Mouse (Mus musculus): ENCODE measurements around the gene Pdgfb.

The Pdgfb gene

DNA sequence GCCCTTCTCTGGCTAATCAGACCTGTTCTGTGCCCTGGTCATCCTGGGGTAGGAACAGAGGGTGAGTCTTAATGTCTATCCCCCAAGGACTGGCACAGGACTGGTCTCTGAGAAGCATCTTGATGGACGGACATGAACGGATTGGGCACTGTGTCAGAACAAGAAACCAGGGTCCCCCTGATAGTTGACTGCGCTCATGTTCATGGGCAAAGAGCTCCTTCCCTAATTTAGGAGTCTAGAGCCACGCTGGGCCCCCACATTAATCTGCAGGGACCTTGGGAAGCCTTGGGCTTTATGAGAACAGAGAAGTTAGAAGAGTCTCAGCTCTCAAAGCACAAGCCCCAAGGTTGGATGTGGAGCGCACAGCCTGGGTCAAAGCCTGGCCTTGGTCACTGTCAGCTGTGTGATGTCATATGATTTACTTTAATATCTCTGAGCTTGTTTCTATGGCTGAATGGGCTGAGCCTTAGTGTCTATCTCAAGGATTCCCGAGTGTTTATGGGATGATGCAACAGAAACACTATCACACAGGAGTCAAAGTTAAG, 20.6 kb upstream of the Pdgfb start:
- intact Hi-C loops (cut with DNase I): no loop called here

DNA sequence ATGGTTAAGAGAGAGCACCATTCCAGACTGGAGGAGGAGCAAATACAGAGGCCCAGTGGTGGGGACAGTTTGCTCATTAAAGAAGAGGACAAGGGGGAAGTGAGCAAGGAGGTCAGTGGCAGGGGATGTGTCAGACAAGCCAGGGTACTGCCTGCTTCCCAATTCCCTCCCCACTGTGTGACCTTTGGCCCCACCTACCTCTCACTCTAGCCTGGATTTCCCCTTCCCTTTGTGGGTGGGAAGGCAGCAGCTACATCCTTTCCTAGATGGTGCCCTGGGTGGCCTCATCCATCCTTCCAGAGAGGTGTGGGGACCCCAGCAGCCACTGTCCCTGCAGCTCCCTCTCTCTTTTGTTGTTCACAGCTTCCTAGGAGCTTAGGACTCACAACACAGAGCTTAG, 20.1 kb upstream of the Pdgfb start:
- intact Hi-C loops (cut with DNase I): no loop called here

DNA sequence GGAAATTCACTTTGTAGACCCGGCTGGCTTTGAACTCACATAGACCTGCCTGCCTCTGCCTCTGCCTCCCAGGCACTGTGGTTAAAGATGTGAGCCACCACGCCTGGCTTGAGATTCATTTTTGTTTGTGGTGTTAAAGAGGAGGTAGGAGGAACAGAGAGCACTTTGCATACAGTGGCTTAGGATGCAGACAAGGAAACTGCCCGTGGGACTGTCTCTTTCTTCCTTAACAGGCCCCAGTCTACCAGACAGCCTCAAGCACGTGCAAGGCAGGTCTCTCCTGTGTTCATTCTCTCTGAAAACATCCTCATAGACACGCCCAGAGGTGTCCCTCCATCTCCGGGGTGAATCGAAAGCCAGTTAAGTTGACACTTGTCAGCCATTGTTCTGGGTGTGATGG, 19.6 kb upstream of the Pdgfb start:
- intact Hi-C loops (cut with DNase I): no loop called here

DNA sequence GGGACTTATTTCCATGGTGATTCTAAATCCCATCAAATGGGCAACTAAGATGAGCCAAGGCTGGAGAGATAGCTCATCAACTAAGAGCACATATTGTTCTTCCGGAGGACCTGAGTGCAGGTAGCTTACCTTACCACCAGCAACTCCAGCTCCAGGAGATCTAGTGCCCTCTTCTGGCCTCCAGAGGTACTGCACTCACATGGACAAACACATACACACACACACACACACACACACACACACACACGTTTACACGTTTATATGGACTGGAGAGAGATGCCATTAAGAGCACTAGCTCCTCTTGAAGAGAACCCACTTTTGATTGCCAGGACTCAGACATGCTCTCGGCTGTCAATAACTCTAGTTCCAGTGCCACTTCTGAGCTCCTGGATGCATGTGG, 16.4 kb upstream of the Pdgfb start:
- intact Hi-C loops (cut with DNase I): no loop called here

DNA sequence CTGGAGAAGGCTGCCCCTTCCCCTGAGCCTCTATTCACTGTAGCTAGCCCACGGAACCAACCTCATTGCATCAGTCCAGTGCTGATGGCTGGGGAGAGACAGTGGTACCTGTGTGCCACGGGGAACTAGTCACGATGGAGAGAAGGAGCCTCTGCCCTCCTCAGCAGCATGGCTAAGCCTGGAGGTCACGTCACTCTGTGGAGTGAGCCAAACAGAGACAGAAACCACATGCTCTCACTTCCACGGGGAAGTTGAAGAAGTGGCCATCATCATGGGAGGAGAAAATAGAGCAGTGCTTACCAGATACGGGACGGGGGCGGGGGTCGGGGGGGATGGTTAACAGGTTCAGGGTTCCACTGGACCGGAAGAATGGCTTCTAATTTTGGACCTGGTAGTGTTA, 15.6 kb upstream of the Pdgfb start:
- intact Hi-C loops (cut with DNase I): no loop called here

DNA sequence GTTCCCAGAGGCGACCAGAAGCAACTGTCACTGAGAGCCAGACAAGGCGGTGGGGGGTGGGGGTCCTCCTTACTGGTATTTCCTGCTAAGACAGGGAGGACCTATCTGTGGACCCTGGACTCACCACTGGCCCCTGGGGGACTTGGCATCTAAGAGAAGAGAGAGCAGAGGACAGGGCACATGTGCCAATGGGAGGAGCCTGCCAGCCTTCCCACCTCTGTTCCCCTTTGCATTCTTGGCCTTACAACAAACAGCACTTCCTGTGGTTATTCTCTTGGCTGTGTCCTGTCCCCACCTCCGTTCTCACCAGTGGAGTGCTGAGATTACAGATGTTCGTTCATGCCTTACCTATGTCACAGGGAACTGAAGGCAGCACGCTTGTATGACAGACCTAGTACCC, 14.1 kb upstream of the Pdgfb start:
- intact Hi-C loops (cut with DNase I): no loop called here

DNA sequence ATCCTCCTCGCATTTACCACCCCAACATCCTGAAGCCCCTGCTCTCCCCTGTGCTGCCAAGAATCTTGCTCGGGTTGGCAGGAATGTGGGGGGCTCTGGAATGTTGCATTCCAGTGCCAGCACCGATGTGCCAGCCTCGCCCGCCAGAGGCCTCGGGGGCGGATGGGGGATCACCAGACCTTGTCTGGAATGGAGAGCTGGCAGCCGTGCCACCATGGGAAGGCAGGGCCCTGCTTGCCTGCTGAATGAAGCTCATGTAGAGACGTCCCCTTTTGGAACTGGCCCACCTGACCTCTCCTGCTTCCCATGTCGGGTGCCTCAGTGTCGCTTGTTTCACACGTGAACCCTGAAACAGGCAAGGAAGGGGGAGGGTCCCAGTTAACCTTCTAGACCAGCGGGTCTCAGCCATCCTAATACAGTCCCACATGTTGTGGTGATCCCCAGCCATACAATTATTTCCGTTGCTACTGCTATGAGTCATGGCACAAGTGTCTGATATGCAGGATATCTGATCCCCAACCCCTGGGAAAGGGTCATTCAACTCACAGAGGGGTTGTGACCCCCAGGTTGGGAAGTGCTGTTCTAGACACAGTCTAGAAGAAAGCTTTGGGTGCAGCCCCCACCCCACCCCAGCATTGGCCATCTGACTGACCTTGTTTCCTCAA, 12.0 kb upstream of the Pdgfb start:
- intact Hi-C loops (cut with DNase I): no loop called here

DNA sequence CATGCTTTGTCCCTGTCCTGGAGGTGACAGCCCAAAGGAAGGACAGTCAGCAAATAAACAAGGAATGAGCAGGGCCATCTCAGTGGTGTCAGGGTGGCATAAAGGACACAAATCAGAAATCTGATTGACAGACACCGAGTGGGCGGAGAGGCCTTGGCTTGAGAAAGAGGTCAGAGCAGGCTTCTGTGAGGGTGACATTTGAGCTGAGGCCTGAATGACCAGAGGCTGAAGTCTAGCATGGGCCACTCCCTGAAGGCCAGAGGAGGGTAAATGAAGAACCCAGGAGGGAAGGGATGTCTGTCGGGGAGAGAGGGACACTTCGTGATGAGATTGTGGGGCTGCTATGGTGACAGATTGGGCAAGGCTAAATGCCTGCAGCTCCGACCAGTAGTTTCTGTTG, 11.3 kb upstream of the Pdgfb start:
- intact Hi-C loops (cut with DNase I): no loop called here

DNA sequence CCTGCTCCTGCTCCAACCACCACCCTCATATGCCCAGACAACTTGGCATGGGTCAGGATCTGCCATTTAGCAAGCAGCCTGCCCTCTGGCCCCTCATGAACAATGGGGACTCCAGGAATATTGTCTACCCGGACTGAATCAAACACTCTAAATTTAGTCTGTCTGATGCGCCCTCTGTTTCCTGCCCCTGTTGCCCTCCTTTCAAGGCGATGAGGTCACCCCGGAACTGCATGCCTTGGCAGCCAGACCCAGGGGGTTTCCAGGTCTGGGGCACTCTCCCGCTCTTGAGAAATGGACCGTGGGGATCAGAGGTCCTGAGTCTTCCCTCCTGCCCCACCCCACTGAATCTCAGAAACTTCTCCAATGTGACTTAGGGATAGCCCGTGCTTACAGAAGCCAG, 10.8 kb upstream of the Pdgfb start:
- intact Hi-C loops (cut with DNase I): no loop called here

DNA sequence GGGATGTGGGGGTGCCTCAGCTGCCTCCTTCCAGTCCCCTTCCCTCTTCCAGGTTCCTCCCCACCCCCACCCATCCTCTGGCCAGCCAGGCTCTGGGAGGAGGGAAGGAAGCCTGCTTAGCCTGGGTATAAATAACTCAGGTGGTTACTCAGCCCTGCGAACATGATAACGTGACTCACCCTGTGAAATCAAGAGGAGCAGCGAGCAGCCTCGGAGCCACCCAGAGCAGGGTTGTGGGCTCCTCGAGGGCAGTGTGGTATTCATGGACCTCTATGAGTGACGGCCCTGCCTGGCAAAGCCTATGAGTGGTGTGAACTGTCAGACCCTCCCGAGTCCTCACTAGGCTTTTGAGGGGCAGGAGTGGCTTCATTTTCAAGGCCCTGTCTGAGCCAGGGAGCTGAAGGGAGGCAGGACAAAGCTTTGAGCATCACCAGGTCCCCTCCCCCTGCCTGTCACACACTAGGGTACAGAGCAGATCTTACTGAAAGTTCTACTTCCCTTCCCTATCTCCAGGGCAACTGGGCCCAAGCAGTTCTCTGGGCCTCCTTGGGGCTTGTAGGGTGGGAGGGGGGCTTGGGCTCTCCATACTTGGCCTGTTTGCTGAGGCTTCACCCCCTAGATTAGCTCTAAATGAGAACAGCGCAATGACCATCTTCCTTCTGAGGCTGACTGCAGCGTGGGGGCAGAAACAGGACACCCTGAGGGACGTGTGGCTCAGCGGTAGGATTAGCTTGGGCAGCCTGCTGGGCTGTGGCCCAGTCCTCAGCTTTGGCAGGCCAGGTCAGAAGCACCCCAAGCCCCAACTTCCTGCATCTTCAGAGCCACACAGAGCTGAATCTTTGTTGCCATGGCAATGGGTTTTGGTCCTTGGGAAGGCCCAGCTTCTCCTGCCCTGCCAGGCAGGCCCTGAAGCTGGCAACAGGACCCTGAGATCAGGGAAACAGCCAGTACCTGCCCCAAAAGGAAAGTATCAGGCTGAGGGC, 9.8 kb upstream of the Pdgfb start:
- intact Hi-C loops (cut with DNase I): no loop called here

DNA sequence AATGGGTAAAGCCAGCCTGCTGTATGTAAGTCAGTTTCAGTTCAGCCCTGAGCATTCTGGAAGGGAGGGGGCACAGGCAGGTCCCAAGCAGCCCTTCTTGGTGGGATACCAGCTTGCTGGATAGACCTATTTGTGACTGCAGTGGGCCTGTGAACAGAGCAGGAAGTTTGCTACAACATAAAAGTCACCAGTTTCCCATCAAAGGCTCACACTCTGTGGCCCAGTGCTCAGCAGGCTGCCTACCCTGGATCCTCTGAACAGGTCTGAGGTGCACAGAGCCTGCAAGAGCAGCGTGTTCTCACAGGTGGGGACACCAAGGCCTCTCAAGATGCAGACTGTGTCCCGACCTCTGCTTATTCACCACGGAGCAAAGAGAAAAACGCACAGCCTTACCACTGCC, 5.7 kb upstream of the Pdgfb start:
- intact Hi-C loops (cut with DNase I): no loop called here

DNA sequence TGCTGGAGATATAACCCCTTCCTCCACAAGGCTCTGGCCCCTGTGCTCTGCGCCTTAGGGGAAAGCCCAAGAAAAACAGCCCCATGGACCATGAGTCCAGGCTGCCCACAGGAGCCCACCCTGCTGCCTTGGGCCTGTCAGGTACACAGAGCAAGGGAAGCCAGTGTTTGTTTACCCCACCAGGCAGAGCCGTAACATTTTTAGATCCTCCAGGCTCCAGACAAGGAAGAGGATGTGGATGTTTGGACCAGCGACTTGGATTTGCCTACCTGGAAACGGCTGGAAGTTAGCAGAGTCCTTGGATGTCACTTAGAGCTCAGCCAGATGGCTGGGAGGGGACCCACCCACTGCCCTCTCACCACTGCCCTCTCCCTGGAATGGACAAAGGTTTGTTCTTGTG, 4.8 kb upstream of the Pdgfb start:
- intact Hi-C loops (cut with DNase I): no loop called here

DNA sequence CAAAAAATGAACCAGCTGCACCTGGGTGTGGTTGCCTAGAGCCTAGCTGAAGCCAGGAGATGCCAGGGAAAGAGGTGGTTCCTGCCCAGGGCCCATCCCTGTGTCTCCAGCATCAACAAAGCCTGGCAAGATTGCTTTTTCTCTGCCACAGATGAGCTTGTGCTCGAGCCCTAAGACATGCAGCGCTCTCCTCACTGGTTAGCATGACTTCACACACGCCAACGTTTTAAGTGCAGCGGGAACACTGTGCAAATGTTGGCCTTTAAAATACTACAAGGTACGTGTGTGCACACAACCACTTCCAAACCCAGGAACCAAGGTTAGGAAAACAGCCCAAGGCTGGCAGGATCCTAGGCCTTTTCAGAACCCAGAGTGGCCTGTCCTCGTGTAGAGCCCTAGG, 4.4 kb upstream of the Pdgfb start:
- intact Hi-C loops (cut with DNase I): no loop called here

DNA sequence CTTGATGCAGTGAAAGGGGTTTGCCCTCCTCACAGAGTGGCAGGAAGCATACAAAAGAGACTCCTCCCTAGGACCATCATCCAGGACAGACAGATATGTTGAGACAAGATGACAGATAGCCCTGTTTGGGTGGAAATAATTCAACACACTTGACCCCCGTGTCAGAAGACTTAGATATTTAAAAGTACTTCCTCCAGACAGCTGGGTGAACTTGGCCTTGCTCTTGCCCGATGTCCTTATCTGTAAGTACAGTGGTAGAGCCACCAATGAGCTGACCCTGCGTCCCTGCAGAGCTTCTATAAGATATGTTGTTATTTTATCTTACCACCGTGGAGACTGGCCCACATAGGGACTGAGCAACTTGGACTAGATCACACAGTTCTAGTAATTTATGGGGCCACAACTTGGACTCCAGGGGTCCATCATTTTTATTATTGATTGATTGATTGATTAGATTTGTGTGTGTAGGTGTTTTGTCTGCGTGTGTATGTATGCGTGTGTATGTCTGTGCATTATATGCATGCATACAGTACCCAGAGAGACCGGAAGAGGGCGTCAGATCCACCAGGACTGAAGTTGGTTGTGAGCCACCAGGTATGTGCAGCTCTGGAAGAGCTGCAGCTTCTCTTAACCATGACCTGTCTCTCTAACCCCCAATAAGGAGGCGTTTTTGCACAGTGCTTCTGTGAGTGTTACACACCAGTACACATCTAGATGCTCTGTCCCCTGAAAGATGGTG, 2.0 kb upstream of the Pdgfb start:
- intact Hi-C loops (cut with DNase I): no loop called here

DNA sequence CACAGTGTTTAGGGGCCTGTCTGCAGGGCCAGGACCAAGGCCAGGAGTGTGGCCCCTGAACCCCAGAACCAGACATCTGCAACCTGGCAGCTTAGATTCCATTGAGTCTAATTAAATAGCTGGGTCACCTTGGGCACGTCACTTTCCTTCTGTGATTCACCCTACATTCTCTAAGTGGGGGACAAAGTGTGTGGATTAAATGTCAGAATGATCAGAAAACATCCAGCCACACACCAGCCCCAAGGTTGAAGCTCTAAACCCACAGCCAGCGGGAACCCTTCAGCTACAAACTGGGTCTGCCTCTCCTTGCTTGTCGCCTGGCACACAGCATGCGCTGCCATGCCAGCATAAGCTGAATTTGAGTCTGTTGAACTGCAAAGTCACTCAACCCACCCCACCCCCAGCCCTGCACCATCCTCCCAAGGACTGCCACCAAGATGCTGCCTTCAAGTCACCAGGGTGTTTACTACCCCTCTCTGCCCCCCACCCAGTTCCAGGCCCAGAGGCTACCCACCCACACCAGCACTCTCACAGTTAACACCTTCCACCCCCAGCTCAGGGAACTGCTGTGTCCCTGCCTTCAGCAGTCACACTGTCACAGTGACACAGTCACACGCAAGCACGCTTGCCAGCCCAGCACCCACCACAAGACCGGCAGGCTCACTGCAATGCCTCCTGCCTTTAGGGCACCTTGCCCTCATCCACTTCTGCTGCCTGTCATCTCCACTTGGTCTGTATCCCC, 605 bp upstream of the Pdgfb start:
- intact Hi-C loops (cut with DNase I): no loop called here

DNA sequence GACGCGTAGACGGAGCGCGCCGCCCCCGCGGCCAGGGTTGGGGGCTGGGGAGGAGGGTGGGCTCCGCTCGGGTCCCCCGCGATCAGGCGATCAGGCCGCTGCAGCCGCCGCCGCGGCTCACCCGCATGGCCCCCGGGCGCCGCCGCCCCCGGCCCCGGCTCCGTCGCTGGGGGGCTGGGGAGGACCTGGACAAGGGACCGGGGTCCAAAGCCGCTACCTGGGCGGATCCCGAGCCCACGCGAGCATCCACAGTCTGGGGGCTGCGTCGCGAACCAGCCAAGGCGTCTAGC, 801 bp downstream of the Pdgfb start:
- intact Hi-C loops (cut with DNase I): loop anchor here (5.0 kb wide), 1 partner anchor 48 kb away; no protein-coding TSS in a partner anchor

DNA sequence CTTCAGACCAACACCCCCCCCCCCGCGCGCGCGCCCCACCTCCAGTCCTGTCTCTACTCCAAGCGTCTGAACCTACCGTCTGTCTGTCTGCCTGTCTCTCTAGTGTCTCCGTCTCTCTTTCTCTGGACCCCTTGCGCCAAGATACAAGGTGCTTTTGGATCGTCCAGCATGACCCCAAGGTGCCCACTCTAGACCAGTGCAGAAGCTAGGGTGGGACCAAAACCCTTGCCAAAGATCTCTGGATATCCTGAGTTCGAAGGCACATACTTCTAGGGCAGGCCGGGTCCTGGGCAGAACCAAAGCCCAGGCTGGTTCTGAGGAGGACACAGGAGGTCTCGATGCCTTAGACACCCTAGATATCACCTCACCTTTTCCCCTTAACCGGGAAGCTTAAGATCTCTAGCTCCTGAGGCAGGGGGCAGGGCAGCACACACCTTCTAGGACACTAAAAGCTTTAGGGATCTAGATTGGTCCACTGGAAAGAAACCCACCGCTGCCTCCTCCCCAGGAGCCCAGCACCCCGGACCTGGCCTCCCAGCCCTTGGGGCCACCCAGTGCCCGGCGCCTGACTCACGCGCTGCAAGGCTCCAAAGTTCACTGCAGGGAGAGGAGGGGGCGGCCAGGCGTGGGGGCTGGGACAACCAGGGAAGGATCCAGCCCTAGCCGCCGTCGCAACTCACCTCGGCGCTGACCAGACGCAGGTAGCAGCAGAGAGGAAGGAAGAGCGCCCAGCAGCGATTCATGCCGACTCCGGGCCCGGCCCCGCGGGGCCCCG, 1.3 kb downstream of the Pdgfb start:
- intact Hi-C loops (cut with DNase I): loop anchor here (5.0 kb wide), 1 partner anchor 49 kb away; no protein-coding TSS in a partner anchor

DNA sequence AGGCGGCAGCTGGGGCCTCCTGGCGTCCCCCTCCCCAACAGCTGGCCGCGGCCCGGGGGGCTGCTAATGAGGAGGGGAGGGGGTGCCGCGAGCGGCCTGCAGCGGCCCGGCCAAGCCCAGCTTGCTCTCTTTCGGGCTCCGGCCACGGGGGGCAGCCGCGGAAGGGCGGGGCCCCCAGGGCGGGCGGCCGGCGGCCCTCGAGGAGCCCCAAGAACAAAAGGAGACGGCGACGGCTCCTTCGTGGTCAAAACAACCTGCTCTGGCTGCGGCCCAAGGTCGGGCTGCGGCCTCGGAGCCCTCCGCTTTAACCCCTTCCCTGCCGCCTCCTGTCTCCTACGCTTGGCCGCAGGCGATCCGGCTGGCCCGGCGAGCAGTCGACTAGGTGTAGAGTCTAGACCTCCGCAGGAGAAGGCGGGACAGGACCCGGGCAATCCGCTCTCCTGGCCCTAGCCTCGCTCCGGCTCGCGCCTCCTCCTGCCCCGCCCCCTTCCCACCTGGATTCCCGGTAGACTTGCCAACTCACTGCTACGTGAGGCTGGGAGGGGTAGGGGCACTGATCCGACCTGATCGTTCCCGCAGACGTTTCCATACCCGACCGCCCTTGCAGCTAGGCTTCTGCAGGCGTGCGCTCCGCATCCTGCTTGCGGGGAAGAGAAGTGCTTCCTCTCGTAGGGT, 2.1 kb downstream of the Pdgfb start:
- intact Hi-C loops (cut with DNase I): loop anchor here (5.0 kb wide), 1 partner anchor 50 kb away; no protein-coding TSS in a partner anchor

DNA sequence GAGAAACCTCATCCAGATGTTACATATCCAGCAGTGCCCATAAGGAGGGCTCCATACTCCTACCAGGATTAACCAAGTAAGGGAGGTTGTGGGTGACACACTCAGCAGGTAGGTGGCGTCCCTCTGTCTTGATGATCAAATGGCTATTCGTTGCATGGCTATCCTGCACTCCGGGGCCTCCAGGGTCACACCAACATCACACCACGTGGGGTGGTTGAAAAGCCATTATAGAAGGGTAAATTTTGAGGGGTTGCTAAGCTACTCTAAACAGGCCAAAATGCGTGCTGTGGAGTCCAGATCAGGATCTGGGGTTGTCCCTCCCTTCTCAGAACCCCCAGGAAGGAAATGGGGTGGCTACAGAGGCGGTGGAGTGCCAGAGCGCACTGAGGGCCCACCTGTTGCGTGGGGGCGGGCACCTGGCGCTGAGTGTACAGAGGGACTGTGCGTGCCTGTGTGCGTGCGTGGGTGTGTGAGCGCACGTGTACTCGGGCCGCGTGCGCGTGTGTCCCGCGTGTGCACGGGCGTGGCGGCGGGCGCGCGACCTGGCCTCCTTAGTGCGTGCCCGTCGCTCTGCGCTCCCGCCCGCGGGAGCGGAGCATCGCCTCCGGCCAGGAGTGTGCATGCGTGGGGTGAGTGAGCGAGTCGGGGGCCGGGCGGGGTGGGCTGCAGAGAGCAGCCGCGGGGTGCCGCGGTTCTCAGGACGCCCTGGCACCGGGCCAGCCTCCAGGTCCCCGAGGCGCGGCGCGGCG, 2.8 kb downstream of the Pdgfb start:
- intact Hi-C loops (cut with DNase I): loop anchor here (2.0 to 5.0 kb wide), 2 partner anchors 50 to 65 kb away; no protein-coding TSS in a partner anchor
